Mouse (Mus musculus) spleen, postnatal 4 days (tissue): ENCODE results near the gene Dcun1d2.

ENCODE experiments used
- DNase-seq, 2 experiments: peaks; one replicate each; pipeline ENCODE4 v3.0.0; 2022; ENCODE audit warnings: low spot score in 2 of 2

Gene Dcun1d2

DNA sequence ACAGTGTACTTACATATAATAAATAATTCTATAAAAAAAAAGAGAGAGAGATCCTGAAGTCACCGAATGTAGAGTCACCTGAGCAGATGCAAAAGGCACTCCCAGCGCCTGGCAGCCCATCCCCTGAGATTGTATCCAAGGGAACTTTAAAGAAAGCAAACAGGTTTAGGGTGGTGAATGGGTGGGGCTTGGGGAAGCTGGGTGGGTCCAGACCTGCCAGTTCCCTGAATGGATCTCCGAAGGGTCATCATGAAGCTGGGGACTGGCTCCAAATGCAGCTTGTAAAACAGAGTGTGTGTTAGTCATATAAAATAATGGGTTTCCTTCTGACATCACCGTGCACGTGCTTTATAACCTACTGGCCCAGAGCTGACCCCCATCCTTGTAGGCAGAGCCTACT lies 81.6 kb downstream of the Dcun1d2 start:
- no peak for DNase-seq
